Mouse (Mus musculus) left cerebral cortex, postnatal 25 days (tissue): Measurements from ENCODE around the gene Itgb5. TPM values are rescaled to one million over a fixed set of nuclear protein-coding genes. Genes with fewer than 3 reads are reported as not detected.

ENCODE experiments used
- DNase-seq, 2 experiments: peaks; one replicate each; pipeline ENCODE4 v3.0.0; 2022; ENCODE audit warnings: low spot score in 2 of 2, mixed read lengths in 1 of 2
- intact Hi-C: fragments of 180-260 bp; cut with DNase I; formaldehyde crosslinking; loops from one replicate; pipeline ENCODE4 v1.15.1; 2025
- total RNA-seq, 2 experiments: library from RNA; stranded (reverse); gene quantifications; 2 replicates each; pipeline ENCODE4 v1.2.3; 2021

Itgb5 gene
- total RNA-seq, 2 experiments from 2014 or later = 37.3 to 39.3 TPM

DNA sequence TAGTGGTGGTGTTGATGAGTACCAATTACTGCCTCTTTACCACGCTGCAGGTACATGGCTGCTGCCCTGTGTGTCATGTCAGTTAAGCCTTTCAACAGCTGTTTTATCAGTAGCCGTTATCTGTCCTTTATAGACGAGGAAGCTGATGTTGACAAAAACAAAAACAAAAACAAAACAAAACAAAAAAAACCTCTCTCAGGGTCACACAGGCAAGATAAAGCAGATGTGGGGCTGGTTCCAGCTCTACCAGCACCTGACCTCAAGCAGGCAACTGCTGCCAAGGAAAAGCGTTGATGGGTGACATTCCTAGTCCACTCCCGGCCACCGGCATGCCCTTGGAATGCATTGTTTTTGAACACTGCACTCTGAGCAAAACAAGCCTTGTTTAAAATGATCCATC, 63.1 kb downstream of the Itgb5 start:
- intact Hi-C loops = loop anchor here (5.0 kb wide), 1 partner anchor 60 kb away; no protein-coding TSS in a partner anchor
- DNase-seq = no peak

- intact Hi-C loops = loop anchor here (5.0 kb wide), 1 partner anchor 61 kb away; no protein-coding TSS in a partner anchor
- no peak for DNase-seq
Measured at GRCm38 (mm10) chr16:33893796-33894195, 64.3 kb downstream of the Itgb5 start.

GRCm38 (mm10) chr16:33894449-33894848, 65.0 kb downstream of the Itgb5 start:
- intact Hi-C loops = loop anchor here (5.0 kb wide), 1 partner anchor 62 kb away; no protein-coding TSS in a partner anchor
- DNase-seq = no peak

DNA sequence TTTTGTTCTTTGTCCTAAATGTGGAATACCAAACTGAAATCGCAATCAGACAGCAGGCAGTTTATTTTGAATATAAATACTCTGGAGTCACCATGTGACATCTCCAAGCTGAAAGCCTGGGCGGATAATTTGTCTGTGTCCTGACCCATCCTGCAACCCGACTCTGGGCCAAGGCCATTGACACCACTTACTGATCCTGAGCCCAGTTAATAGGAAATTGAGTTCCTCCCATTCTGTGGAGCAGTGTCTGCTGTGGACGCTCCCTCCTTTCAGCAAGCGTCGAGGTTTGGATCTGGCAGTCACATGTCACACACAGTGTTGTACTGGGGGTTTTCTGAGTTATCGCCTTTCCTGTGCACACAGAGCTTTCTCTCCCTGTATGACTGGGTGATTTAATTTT, 66.2 kb downstream of the Itgb5 start:
- intact Hi-C loops = no loop called here
- DNase-seq = no peak

DNA sequence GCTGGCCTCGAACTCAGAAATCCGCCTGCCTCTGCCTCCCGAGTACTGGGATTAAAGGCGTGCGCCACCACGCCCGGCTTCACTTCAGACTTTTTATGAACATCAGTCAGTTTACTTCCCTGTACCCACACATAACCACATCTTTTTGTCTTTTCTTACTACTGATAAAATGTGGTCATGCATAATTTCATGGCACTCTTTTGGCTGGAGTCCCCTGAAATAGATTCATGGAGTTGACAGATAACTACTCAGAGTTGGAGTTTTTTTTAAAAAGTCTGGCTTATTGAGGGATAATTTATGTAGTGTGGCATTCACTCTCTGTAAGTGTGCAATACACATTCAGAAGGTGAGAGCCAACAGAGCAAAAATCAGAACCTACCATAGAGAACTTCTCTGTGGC, 67.3 kb downstream of the Itgb5 start:
- DNase-seq = no peak
- intact Hi-C loops = no loop called here

DNA sequence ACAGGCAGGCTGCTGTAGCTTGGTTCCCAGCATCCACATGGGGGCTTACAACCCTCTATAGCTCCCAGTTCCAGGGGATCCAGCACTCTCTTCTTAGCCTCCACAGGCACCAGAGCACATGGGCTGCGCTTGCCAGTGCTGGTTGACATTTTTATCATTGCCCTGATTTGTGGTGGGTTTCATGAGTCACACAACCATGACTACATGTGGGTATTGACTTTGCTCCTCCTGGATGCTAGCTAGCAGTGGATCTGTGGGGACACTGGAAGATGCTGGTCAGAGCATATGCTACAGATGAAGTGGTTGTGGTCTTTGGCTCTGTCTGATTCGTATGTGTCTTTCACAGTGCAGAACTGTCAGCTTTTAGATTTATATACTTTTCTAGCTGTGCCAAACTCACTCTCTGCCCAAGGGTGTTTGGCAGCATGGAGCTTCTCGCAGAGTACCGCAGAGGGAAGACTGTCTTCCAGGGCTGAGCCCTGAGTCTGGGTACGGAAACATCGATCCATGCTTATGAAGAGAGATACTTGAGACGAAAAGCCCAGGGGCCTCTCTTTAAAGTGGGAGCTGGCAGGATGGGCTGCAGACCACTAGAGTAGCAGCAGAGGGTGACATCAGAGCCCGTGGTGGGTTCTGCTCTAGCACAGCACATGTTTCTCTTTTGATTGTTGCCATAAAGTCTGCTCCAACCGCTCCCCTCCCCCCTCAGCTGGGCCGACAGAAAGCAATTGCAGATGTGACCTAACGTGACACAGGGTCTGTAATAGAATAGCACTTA, 74.4 kb downstream of the Itgb5 start:
- intact Hi-C loops = no loop called here
- DNase-seq = no peak

DNA sequence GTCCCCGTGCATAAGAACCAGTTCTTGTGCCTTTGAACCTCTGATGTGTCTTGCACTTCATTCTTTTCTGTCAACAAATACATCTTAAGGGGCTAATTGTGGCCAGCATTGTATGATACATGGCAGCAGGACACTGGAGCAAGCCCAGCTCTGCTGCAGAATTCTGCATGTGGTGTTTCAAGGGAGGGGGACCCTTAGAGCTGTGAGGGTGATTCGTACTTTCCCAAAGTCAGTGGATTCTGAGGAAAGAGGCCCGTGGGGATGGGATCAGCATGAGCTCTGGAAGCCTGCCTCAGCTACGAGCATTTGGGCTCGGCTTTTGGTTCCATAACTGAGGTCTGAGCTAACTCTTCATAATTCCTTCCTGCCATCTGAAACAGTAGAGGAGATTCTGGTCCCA, 75.1 kb downstream of the Itgb5 start:
- intact Hi-C loops = no loop called here
- no peak for DNase-seq

- DNase-seq = no peak
- intact Hi-C loops = no loop called here
Measured at GRCm38 (mm10) chr16:33908239-33908638, 78.8 kb downstream of the Itgb5 start.

DNA sequence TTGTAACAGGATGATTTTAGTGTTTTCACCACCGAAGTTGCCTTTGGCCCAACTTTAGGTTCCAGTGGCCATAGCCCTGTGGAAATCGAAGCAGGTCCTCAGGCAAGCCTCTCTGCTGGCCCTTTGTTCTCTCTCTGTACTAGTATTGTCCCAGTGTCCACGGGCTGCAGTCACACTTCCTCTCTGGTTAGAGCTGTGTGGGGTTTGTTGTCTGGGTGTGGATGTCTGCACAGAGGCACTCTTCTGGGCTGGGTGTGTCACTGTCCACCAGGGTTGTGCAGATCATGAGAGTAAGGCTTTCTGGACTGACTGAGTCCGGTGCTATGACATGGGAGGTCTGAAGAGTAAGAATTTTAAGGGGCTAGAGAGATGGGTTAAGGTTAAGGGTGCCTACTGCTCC, 85.5 kb downstream of the Itgb5 start:
- DNase-seq = no peak
- intact Hi-C loops = no loop called here

DNA sequence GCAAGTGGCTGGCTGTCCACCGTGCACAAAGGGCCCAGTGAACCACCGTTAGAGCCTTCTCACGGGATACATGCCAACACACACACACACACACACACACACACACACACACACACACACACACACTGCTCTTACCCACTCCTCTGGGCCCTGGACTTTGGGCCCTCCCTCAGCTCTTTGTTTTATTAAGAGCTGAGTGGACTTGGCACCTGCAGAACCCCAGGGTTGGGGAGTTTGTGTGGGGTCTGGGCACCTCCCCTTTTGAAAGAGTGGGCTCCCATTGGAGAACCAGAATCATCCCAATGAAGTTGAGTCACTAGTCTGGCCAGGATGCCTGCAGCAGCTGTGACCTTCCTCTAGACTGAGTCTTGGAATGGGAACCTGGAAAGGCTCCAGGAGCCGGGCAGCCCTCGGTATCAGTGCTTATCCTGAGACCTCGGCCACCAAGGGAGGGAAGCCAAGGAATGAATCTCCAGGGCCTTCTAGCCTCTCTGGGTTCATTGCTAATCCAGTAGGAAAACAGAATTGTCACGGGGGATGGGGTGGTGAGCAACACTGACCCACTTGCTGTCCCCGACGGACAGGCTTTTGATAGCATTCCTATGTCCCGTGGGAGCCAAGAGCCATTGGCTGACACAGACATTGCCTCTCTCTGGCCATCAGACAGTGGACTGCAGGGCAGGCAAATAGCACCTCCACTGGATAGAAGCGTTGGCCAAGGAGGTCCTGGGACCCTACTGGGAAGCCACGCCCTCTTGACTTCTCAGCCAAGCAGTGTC, 87.2 kb downstream of the Itgb5 start:
- intact Hi-C loops = no loop called here

GRCm38 (mm10) chr16:33917390-33917789, 87.9 kb downstream of the Itgb5 start:
- intact Hi-C loops = no loop called here
- no peak for DNase-seq

More for the DNA sequence above, 87.2 kb downstream of the Itgb5 start:
- DNase-seq = no peak

DNA sequence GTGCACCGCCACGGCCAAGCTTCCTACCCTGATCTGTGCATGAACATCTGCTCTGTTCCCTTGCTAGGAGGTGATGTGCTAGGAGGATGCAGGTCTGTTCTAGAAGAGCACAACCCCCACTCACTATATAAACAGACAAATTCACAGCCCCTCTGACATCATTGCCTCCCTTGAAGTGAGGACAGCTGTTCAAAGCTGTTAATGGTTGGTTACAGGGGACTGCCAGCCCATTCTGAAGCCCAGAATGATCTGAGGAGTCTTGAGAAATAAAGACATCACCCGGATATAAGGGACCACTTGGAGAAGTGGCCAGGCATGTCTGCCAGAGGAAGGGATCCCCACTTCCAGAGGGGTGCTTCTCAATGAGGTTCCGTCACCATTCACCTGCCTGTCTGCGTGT, 88.5 kb downstream of the Itgb5 start:
- intact Hi-C loops = no loop called here
- no peak for DNase-seq

- no peak for DNase-seq
- intact Hi-C loops = no loop called here
Measured at GRCm38 (mm10) chr16:33921514-33921913, 92.0 kb downstream of the Itgb5 start.

DNA sequence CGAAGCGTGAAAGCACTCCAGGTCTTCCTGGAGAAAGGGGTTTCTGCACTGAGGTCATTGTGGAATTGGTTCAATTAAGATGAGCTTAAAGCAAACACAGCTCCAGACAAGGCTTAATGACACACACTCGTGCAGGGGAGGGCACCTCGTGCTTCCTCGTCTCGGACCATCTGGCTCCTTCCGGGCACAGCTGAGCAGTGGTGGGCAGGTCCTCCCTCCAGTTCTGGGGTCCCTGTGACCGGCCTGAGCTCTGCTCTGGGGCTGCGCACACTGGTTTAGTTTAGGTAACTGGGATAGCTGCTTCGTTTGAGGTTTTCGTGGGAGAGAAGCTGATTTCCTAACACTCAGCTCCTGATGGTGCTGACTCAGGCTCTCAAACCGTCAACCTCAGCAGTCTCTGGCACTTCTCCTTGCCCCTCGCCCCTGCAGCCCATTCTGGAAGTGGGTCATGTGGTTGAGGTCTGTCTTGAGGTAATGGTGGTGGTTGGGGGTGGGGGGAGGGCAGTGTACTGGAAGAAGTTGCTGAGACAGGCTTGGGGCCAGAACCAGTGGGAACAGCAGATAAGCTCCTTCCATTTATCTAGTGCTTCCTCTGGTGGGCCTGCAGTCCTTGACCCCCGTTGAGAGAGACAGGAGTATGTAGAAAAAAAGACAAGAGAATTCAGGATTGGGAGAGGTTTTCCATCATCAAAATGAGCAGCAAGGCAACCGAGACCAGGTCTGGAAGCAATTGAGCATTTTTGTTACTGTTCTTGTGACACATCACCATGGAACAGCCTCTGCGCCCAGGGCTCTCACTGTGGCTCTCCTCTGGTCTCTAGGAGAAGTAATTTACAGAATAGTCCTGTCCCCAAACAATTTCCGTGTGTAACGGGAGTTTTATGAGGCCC, 92.9 kb downstream of the Itgb5 start:
- peak; percentile 32 to 61 for DNase-seq

GRCm38 (mm10) chr16:33923001-33923316, 93.5 kb downstream of the Itgb5 start:
- DNase-seq = no peak
- intact Hi-C loops = no loop called here

More for the DNA sequence above, 92.9 kb downstream of the Itgb5 start:
- intact Hi-C loops = no loop called here

- intact Hi-C loops = no loop called here
Measured at GRCm38 (mm10) chr16:33923758-33924157, 94.3 kb downstream of the Itgb5 start.

DNA sequence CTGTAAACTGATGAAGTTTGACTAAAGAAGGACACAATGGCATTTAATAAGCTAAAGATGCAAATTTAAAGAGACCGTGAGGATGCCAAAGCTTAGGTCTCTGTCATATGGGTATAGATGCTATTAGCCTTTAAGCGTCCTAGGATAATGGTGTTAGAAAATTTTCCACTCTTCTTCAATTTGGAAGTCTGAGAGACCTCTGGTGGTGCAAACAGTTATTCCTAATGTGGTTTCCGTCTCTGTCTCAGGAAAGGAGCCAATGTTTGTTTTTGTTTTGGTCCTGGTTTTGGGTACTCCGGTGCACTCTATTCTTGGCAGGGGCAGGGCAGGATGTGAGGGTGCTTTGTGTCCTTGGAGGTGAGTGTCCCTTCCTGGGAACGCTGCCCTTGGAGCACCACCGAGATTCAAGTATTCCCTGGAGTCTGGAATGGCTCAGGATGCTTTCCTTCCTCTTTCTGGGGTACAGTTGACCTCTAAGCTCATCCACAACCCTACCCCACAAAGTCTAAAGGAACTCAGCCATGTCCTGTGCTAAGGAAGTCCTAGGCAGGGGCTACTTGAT, 97.9 kb downstream of the Itgb5 start:
- no peak for DNase-seq
- intact Hi-C loops = no loop called here

More at GRCm38 (mm10) chr16:33923758-33924157, 94.3 kb downstream of the Itgb5 start:
- no peak for DNase-seq

DNA sequence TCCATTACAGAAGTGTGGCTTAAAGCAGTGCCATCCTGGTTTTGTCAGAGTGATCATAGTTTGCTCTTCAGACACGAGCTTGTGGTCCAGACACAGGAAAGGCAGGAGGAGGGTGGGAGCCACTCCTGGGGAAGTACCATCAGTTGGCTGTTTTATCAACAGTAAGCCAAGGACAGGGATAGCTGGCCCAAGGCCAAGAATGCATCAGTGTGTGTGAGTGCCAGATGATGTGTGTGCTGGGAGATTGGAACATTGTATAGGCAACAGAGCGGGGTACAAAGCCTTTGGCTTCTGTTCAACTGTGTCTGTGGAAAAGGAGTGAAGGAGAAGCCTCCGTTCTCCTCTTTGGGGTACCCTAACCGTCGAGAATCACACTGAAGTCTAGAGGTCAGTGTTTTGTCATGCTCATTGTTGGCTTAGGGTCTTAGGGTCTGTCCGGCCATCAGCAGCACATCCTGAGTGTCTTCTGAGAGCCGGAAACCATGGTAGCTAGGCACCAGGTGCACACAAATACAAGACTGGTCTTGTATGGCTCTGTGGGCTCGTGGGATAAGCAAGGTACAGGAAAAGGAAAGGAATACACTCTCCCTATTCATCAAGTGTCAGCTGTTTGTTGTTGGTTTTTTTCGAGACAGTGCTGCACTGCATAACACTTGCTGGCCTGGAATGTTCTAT, 99.5 kb downstream of the Itgb5 start:
- no peak for DNase-seq
- intact Hi-C loops = no loop called here

- DNase-seq = no peak
- intact Hi-C loops = no loop called here
Measured at GRCm38 (mm10) chr16:33930785-33931184, 101.3 kb downstream of the Itgb5 start.
